Mouse (Mus musculus): ENCODE measurements around the gene Rnf224. TPM values are rescaled to one million over a fixed set of nuclear protein-coding genes. Genes with fewer than 3 reads are reported as not detected.

The Rnf224 gene
- total and polyA plus RNA-seq, 3 experiments = 0.10 TPM; not detected in 2

DNA sequence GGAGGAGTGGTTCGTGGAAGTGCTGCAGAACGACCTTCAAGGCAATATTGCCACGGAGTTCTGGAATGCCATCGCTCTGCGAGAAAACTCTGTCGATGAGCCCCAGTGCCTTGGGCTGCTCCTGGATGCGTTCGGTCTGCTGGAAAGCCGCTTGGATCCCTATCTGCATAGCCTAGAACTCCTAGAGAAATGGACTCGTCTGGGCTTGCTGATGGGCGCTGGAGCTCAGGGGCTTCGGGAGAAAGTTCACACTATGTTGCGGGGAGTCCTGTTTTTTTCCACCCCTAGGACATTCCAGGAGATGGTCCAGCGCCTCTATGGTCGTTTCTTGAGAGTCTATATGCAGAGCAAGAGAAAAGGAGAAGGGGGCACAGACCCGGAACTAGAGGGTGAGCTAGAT lies 36.4 kb upstream of the Rnf224 start:
- Histone ChIP-seq H3K36me3 (ENCODE audit: control insufficient read depth in 1 of 2, insufficient read depth in 2 of 2, low read length in 2 of 2) (peaks cover 1 to 16% of the 10 kb centered on the region in 2 experiments), H3K9ac (ENCODE audit: control insufficient read depth, low read depth, low read length, poor library complexity, severe bottlenecking) (peak overlapping the region; percentile 82), H3K27me3 (ENCODE audit: control insufficient read depth in 1 of 2, insufficient read depth in 2 of 2, low read length in 2 of 2) (no peaks in the 10 kb centered on the region), H3K79me2 (ENCODE audit: control insufficient read depth, insufficient read depth, low read length, poor library complexity) (peaks cover 26% of the 10 kb centered on the region), H3K4me1 (ENCODE audit: control insufficient read depth in 1 of 2, insufficient read depth in 2 of 2, low read length in 2 of 2) (peaks cover 0 to 15% of the 10 kb centered on the region in 2 experiments; a peak in 3 of 4 replicates), H3K9me3 (replicated peaks; ENCODE audit: insufficient read depth, low read length) (no peaks in the 10 kb centered on the region), H3K27ac (ENCODE audit: control insufficient read depth, low read depth, low read length) (no peak overlapping the region), H3K4me3 (ENCODE audit: control insufficient read depth in 1 of 2, insufficient read depth in 1 of 2, low read depth in 2 of 2, low read length in 2 of 2) (peak overlapping the region; percentile 65 to 78)
- DNase-seq (ENCODE audit: low read depth, low spot score) = no peak
- TF ChIP-seq KAT2A (conservative IDR thresholded peaks at IDR 0.05; ENCODE audit: low read depth, low read length) = no peak
- TF ChIP-seq ZC3H11A (IDR thresholded peaks at IDR 0.05; ENCODE audit: low read depth, low read length) = no peak
- TF ChIP-seq GATA1 (IDR thresholded peaks at IDR 0.05; ENCODE audit: low read depth, low read length) = no peak
- TF ChIP-seq SMC3 (IDR thresholded peaks at IDR 0.05; ENCODE audit: low read depth, low read length) = no peak
- TF ChIP-seq UBTF (IDR thresholded peaks at IDR 0.05; ENCODE audit: borderline replicate concordance, insufficient read depth, low read depth, low read length) = no peak
- TF ChIP-seq HCFC1 (IDR thresholded peaks at IDR 0.05; ENCODE audit: low read depth, low read length) = no peak
- no peak for TF ChIP-seq POLR2AphosphoS5 (IDR thresholded peaks at IDR 0.05; ENCODE audit: borderline replicate concordance, low read depth, low read length)

DNA sequence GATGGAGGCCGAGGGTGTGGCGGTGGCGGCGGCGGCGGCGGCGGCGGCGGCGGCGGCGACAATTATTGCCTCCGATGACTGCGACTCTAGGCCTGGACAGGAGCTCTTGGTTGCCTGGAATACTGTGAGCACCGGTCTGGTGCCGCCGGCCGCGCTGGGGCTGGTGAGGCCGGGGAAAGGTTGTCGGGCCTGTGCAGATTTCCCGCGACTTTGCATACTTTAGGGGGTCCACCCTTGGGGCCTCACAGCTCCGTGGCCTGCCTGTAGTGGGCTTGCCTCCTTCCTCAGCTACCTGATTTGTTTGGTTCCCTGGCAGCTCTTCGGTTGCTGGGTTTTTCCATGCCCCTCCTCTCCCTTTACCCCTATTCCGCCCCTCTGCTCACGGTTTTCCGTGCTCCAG lies 35.9 kb upstream of the Rnf224 start:
- Histone ChIP-seq H3K79me2 (ENCODE audit: control insufficient read depth, insufficient read depth, low read length, poor library complexity) (peaks cover 31% of the 10 kb centered on the region), H3K9me3 (replicated peaks; ENCODE audit: insufficient read depth, low read length) (no peaks in the 10 kb centered on the region), H3K9ac (ENCODE audit: control insufficient read depth, low read depth, low read length, poor library complexity, severe bottlenecking) (peak overlapping the region; percentile 82), H3K36me3 (ENCODE audit: control insufficient read depth in 1 of 2, insufficient read depth in 2 of 2, low read length in 2 of 2) (peaks cover 1 to 21% of the 10 kb centered on the region in 2 experiments), H3K4me1 (ENCODE audit: control insufficient read depth in 1 of 2, insufficient read depth in 2 of 2, low read length in 2 of 2) (peaks cover 0 to 20% of the 10 kb centered on the region in 2 experiments), H3K27me3 (ENCODE audit: control insufficient read depth in 1 of 2, insufficient read depth in 2 of 2, low read length in 2 of 2) (no peaks in the 10 kb centered on the region), H3K4me3 (ENCODE audit: control insufficient read depth in 1 of 2, insufficient read depth in 1 of 2, low read depth in 2 of 2, low read length in 2 of 2) (peak overlapping the region; percentile 65 to 78), H3K27ac (ENCODE audit: control insufficient read depth, low read depth, low read length) (no peak overlapping the region)
- DNase-seq (ENCODE audit: low read depth, low spot score) = no peak
- TF ChIP-seq NELFE (IDR thresholded peaks at IDR 0.05; ENCODE audit: low read depth, low read length) (peak; percentile 1; the same call in 1 of the 2 replicates), TBP (IDR thresholded peaks at IDR 0.05; ENCODE audit: low read depth, low read length) (no peak), SIN3A (IDR thresholded peaks at IDR 0.05; ENCODE audit: low read length) (peak; percentile 43)

DNA sequence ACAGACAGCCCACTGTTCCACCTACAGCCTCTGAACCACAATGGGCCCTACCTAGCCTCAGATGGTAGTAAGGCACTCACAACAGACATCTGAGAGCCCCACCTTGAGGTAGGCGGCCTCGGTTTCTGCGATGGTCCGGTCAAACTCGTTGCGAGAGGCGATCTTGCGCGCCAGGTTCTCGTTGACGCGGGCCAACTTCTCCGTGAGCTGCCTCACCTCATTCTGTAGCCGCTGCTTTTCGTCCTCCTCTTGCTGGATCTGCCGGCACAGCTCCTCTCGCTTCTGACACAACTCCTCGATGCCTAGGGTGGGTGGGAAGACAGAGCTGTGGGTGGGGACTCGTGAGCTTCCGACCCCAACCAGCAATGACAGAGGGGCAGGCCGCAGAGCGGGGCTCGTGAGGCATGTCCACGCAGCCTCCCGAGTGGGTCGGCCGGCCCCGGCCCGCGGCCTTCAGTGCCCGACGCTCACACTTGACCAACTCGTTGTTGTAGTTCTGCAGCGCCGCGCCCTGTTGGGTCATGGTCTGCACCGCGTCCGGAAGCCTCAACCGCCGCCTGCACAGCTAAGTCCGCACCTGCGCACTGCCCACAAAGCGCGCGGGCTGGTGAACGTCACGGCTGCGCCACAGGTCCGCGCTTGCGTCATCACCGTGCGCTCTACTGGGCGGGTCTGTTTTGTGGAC lies 35.4 kb upstream of the Rnf224 start, which contains the start of the genes Ssna1 and Anapc2:
Ssna1 (minus strand) TSS at position 612 of the 685 bp plus-strand sequence.
Anapc2 (plus strand) TSS at position 652 of the 685 bp plus-strand sequence.
- DNase-seq (ENCODE audit: low read depth, low spot score) = peak; percentile 98
- Histone ChIP-seq H3K36me3 (ENCODE audit: control insufficient read depth in 1 of 2, insufficient read depth in 2 of 2, low read length in 2 of 2) (peaks cover 1 to 26% of the 10 kb centered on the region in 2 experiments), H3K4me3 (ENCODE audit: control insufficient read depth in 1 of 2, insufficient read depth in 1 of 2, low read depth in 2 of 2, low read length in 2 of 2) (peak within 1 kb of the TSS; percentile 76 to 87), H3K9ac (ENCODE audit: control insufficient read depth, low read depth, low read length, poor library complexity, severe bottlenecking) (peak within 1 kb of the TSS; percentile 84), H3K27me3 (ENCODE audit: control insufficient read depth in 1 of 2, insufficient read depth in 2 of 2, low read length in 2 of 2) (no peaks in the 10 kb centered on the region), H3K27ac (ENCODE audit: control insufficient read depth, low read depth, low read length) (peak within 1 kb of the TSS; percentile 60), H3K9me3 (replicated peaks; ENCODE audit: insufficient read depth, low read length) (no peaks in the 10 kb centered on the region), H3K79me2 (ENCODE audit: control insufficient read depth, insufficient read depth, low read length, poor library complexity) (peaks cover 36% of the 10 kb centered on the region), H3K4me1 (ENCODE audit: control insufficient read depth in 1 of 2, insufficient read depth in 2 of 2, low read length in 2 of 2) (peaks cover 5 to 26% of the 10 kb centered on the region in 2 experiments)
- peak; percentile 85 for TF ChIP-seq NELFE (IDR thresholded peaks at IDR 0.05; ENCODE audit: low read depth, low read length)
- TF ChIP-seq MXI1 (IDR thresholded peaks at IDR 0.05; ENCODE audit: low read depth, low read length) = peak; percentile 82
- TF ChIP-seq ETS1 (IDR thresholded peaks at IDR 0.05; ENCODE audit: low read depth, low read length) = peak; percentile 59; the same call in 1 of the 2 replicates
- no peak for TF ChIP-seq TAL1 (IDR thresholded peaks at IDR 0.05; ENCODE audit: low read length)
- TF ChIP-seq MYC (IDR thresholded peaks at IDR 0.05; ENCODE audit: low read depth, low read length) = no peak
- no peak; the same call in 1 of the 2 replicates for TF ChIP-seq E2F4 (IDR thresholded peaks at IDR 0.05; ENCODE audit: borderline replicate concordance, low read depth, low read length)
- TF ChIP-seq POLR2A (IDR thresholded peaks at IDR 0.05; ENCODE audit: control insufficient read depth in 1 of 2, insufficient read depth in 1 of 2, low read depth in 1 of 2, low read length in 2 of 2, poor library complexity in 1 of 2) = peak; percentile 67 to 89
- 0 out of 4 replicates have a peak, but pooled peaks of 1 of the 2 experiments have one; percentile 8 for TF ChIP-seq EP300 (IDR thresholded peaks at IDR 0.05; ENCODE audit: low read depth in 1 of 2, low read length in 2 of 2)
- TF ChIP-seq USF2 (IDR thresholded peaks at IDR 0.05; ENCODE audit: borderline replicate concordance in 1 of 2, insufficient read depth in 1 of 2, low read depth in 1 of 2, low read length in 2 of 2) = no peak
- TF ChIP-seq USF1 (IDR thresholded peaks at IDR 0.05; ENCODE audit: low read depth, low read length) = 0 out of 2 replicates have a peak, but pooled peaks have one; percentile 25
- TF ChIP-seq MYB (IDR thresholded peaks at IDR 0.05; ENCODE audit: low read depth, low read length) = peak; percentile 63
- TF ChIP-seq KAT2A (conservative IDR thresholded peaks at IDR 0.05; ENCODE audit: low read depth, low read length) = no peak; the same call in 1 of the 2 replicates
- TF ChIP-seq CHD2 (IDR thresholded peaks at IDR 0.05; ENCODE audit: low read length) = no peak
- TF ChIP-seq GATA1 (IDR thresholded peaks at IDR 0.05; ENCODE audit: low read depth, low read length) = no peak
- TF ChIP-seq ZNF384 (IDR thresholded peaks at IDR 0.05; ENCODE audit: low read depth, low read length) = no peak
- TF ChIP-seq MAZ (IDR thresholded peaks at IDR 0.05; ENCODE audit: low read depth, low read length) = no peak
- peak; percentile 97 for TF ChIP-seq SIN3A (IDR thresholded peaks at IDR 0.05; ENCODE audit: low read length)
- TF ChIP-seq ELF1 (IDR thresholded peaks at IDR 0.05; ENCODE audit: low read depth, low read length) = peak; percentile 79
